Mouse (Mus musculus): ENCODE results near the gene Skap1.

DNA sequence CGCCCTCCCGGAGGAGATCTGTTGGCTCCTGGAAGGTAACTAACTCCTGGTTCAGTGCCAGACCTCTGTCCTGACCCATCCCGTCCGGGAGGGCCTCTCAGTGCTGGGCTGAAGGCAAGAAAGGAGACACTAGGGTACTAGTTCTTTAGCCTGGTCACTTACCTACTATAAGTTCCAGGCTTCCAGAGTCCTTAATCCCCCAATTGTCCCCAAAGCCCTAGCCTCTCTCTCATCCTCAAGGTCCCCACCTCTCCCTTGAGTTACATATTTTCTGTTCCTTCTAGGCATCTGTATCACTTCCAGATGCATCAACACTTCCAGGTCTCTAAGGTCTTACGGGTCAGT lies 295 bp downstream of the Skap1 start:
- TF ChIP-seq CTCF (IDR thresholded peaks at IDR 0.05; ENCODE audit: extremely low read depth, insufficient read length, insufficient replicate concordance, low read depth, low read length), result no peak
- TF ChIP-seq POLR2A (IDR thresholded peaks at IDR 0.05; ENCODE audit: low read depth, low read length), result no peak

Measured in small intestine, adult 2 months (tissue).